Mouse (Mus musculus) liver, embryonic 13.5 days (tissue): ENCODE data around the gene Ap1s2. TPM values are rescaled to one million over a fixed set of nuclear protein-coding genes. Genes with fewer than 3 reads are reported as not detected.

ENCODE experiments used
- ATAC-seq: fragments of 200-750 bp; cut with Nextera tagmentation; 2 replicates; pipeline ENCODE4 v1.8.0; 2017; ENCODE audit warnings: low read depth, mild to moderate bottlenecking, moderate number of reproducible peaks, moderate library complexity
- DNase-seq: peaks from one replicate; pipeline ENCODE4 v3.0.0; 2022
- H3K27ac ChIP-seq: fragments of 300-500 bp; sonication (generic); 2 replicates; pipeline ENCODE4 v1.5.1; 2015; ENCODE audit warnings: moderate library complexity, mild to moderate bottlenecking, inconsistent platforms
- H3K27me3 ChIP-seq: fragments of 300-500 bp; sonication (generic); 2 replicates; pipeline ENCODE4 v1.6.1; 2015; ENCODE audit warnings: mild to moderate bottlenecking, inconsistent platforms
- H3K36me3 ChIP-seq: fragments of 300-500 bp; sonication (generic); 2 replicates; pipeline ENCODE4 v1.6.1; 2015; ENCODE audit warnings: mild to moderate bottlenecking, inconsistent platforms
- H3K4me1 ChIP-seq: fragments of 300-500 bp; sonication (generic); replicated peaks from 2 replicates; pipeline ENCODE4 v1.6.1; 2015; ENCODE audit warnings: inconsistent platforms
- H3K4me2 ChIP-seq: fragments of 300-500 bp; sonication (generic); 2 replicates; pipeline ENCODE4 v1.6.1; 2015; ENCODE audit warnings: inconsistent platforms, mild to moderate bottlenecking, moderate library complexity
- H3K4me3 ChIP-seq: fragments of 300-500 bp; sonication (generic); replicated peaks from 2 replicates; pipeline ENCODE4 v1.5.1; 2015; ENCODE audit warnings: mild to moderate bottlenecking, inconsistent platforms
- H3K9ac ChIP-seq: fragments of 300-500 bp; sonication (generic); 2 replicates; pipeline ENCODE4 v1.6.1; 2015; ENCODE audit warnings: mild to moderate bottlenecking, inconsistent platforms
- H3K9me3 ChIP-seq: fragments of 300-500 bp; sonication (generic); replicated peaks from 2 replicates; pipeline ENCODE4 v1.6.1; 2016; ENCODE audit warnings: inconsistent platforms
- WGBS: fragments of 180-500 bp; shearing (Covaris S2); methylation state at CpG from one replicate; pipeline ENCODE4 v1.1.7; 2015; ENCODE audit not compliant: insufficient replicate concordance; 5-methylcytosine and 5-hydroxymethylcytosine counted together
- polyA plus RNA-seq: library from polyadenylated mRNA; unstranded; fragments of >200 nt; fragmentation: Nextera tagmentation; extraction: Ambion mirVana; gene quantifications from 2 replicates; pipeline ENCODE4 v1.2.1, GENCODE M21; 2015

The Ap1s2 gene
- polyA plus RNA-seq, 1 experiment from 2014 or later, result 4.3 TPM

GRCm38 (mm10) chrX:163981500-163981899 is 72.7 kb downstream of the Ap1s2 start:
- H3K4me2 ChIP-seq, result no peak overlapping the region
- WGBS, result 36% methylated on average over 4 of the region's 4 CpGs
- ATAC-seq, result no peak

GRCm38 (mm10) chrX:163982129-163982528 is 73.3 kb downstream of the Ap1s2 start:
- DNase-seq (no peak), ATAC-seq (no peak)
- H3K4me2 ChIP-seq, result no peak overlapping the region
- H3K36me3 ChIP-seq, result no peaks in the 10 kb centered on the region
- no peak overlapping the region for H3K9ac ChIP-seq
- no peaks in the 10 kb centered on the region for H3K27me3 ChIP-seq
- H3K9me3 ChIP-seq, result no peaks in the 10 kb centered on the region
- WGBS, result 73% methylated on average over 6 of the region's 6 CpGs
- H3K27ac ChIP-seq, result no peak overlapping the region
- no peak overlapping the region for H3K4me3 ChIP-seq
- no peaks in the 10 kb centered on the region for H3K4me1 ChIP-seq

More at GRCm38 (mm10) chrX:163981500-163981899, 72.7 kb downstream of the Ap1s2 start:
- H3K36me3 ChIP-seq, result no peaks in the 10 kb centered on the region
- no peaks in the 10 kb centered on the region for H3K27me3 ChIP-seq
- no peak for DNase-seq
- H3K9ac ChIP-seq, result no peak overlapping the region
- no peaks in the 10 kb centered on the region for H3K4me1 ChIP-seq
- no peaks in the 10 kb centered on the region for H3K9me3 ChIP-seq
- H3K27ac ChIP-seq, result no peak overlapping the region
- no peak overlapping the region for H3K4me3 ChIP-seq

Other genes with a start within 250 kb of the Ap1s2 start
- gene Rnf138rt1, start 147.7 kb upstream of the Ap1s2 start, polyA plus RNA-seq, result 0.09 TPM in 1 of 2 replicates, not detected in the other
- gene Zrsr2, start 49.6 kb downstream of the Ap1s2 start, polyA plus RNA-seq, result 18.9 and 23.1 TPM in 2 replicates
- gene Car5b, start 119.0 kb downstream of the Ap1s2 start, polyA plus RNA-seq, result 0.08 and 0.14 TPM in 2 replicates
- gene Siah1b, start 167.5 kb downstream of the Ap1s2 start, polyA plus RNA-seq, result 20.0 and 21.6 TPM in 2 replicates
- gene Cltrn, start 179.8 kb downstream of the Ap1s2 start, polyA plus RNA-seq, result 0.28 and 0.45 TPM in 2 replicates
- gene Ace2, start 230.3 kb downstream of the Ap1s2 start, polyA plus RNA-seq, result 0.03 TPM in 1 of 2 replicates, not detected in the other